Mouse (Mus musculus) erythroblast, embryonic 14.5 days (primary cell): Measurements from ENCODE around the gene Plekha1. TPM values are rescaled to one million over a fixed set of nuclear protein-coding genes. Genes with fewer than 3 reads are reported as not detected.

ENCODE experiments used
- H3K27me3 ChIP-seq: 2 replicates; pipeline ENCODE4 v1.6.1; 2012; ENCODE audit warnings: inconsistent platforms; ENCODE audit not compliant: control insufficient read depth
- H3K36me3 ChIP-seq: 2 replicates; pipeline ENCODE4 v1.6.1; 2012; ENCODE audit warnings: mild to moderate bottlenecking, inconsistent platforms; ENCODE audit not compliant: control insufficient read depth
- H3K4me1 ChIP-seq: 2 replicates; pipeline ENCODE4 v1.6.1; 2012; ENCODE audit warnings: inconsistent platforms; ENCODE audit not compliant: control insufficient read depth
- H3K4me3 ChIP-seq: replicated peaks from 2 replicates; pipeline ENCODE3; 2012; ENCODE audit warnings: moderate library complexity, mild to moderate bottlenecking, inconsistent platforms
- H3K9me3 ChIP-seq: 2 replicates; pipeline ENCODE4 v1.6.1; 2012; ENCODE audit warnings: low read length, inconsistent platforms, mixed read lengths; ENCODE audit not compliant: control insufficient read depth
- GATA1 ChIP-seq: IDR thresholded peaks from 2 replicates; pipeline ENCODE4 v1.6.1; 2012; ENCODE audit warnings: low read length, inconsistent platforms, mixed read lengths
- TAL1 ChIP-seq: IDR thresholded peaks from 3 replicates; pipeline ENCODE4 v1.6.1; 2012; ENCODE audit warnings: low read length, inconsistent platforms, mixed read lengths
- polyA plus RNA-seq: library from polyadenylated mRNA; stranded (reverse); fragments of >175 nt; gene quantifications from 2 replicates; pipeline ENCODE4 v1.2.3, GENCODE M21; 2012

Gene Plekha1
- polyA plus RNA-seq, 1 experiment: not detected

DNA sequence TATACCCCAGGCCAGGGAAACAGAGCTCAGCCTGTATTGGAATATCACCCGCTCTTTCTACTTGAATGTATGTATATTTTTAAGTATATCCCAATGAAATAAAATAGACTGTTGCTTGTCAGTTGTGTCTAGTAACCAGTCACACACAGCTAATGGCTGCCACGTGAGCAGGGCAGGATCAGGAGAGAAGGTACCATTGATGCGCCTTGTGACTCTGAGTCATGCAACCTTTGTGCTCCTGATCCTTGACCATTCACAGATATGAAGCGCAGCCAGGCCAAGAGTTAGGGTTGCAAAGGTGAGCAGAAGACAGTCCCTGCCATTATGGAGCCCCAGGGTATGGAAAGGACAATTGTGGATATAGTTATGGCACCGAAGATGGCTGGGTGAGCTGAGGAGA, 34.0 kb upstream of the Plekha1 start:
- Histone ChIP-seq H3K4me3 (no peak overlapping the region), H3K27me3 (no peaks in the 10 kb centered on the region), H3K4me1 (no peaks in the 10 kb centered on the region), H3K9me3 (no peaks in the 10 kb centered on the region), H3K36me3 (no peaks in the 10 kb centered on the region)
- TF ChIP-seq TAL1 (no peak), GATA1 (no peak)

DNA sequence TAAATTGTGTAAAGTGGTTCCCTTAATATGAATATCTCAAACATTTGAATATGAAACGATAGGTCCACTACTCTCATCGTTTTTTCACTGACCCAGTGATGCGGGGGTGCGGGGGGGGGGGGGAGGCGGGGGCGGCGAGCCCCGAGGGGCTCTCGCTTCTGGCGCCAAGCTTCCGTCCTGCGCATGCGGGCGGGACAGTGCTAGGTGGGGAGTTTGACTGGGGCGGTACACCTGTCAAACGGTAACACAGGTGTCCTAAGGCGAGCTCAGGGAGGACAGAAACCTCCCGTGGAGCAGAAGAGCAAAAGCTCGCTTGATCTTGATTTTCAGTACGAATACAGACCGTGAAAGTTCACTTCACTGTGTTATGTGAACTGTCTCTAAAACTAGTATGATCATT, 31.3 kb upstream of the Plekha1 start:
- Histone ChIP-seq H3K9me3 (no peaks in the 10 kb centered on the region), H3K4me1 (no peaks in the 10 kb centered on the region), H3K36me3 (no peaks in the 10 kb centered on the region), H3K27me3 (no peaks in the 10 kb centered on the region), H3K4me3 (no peak overlapping the region)
- TF ChIP-seq GATA1 (no peak), TAL1 (no peak)

DNA sequence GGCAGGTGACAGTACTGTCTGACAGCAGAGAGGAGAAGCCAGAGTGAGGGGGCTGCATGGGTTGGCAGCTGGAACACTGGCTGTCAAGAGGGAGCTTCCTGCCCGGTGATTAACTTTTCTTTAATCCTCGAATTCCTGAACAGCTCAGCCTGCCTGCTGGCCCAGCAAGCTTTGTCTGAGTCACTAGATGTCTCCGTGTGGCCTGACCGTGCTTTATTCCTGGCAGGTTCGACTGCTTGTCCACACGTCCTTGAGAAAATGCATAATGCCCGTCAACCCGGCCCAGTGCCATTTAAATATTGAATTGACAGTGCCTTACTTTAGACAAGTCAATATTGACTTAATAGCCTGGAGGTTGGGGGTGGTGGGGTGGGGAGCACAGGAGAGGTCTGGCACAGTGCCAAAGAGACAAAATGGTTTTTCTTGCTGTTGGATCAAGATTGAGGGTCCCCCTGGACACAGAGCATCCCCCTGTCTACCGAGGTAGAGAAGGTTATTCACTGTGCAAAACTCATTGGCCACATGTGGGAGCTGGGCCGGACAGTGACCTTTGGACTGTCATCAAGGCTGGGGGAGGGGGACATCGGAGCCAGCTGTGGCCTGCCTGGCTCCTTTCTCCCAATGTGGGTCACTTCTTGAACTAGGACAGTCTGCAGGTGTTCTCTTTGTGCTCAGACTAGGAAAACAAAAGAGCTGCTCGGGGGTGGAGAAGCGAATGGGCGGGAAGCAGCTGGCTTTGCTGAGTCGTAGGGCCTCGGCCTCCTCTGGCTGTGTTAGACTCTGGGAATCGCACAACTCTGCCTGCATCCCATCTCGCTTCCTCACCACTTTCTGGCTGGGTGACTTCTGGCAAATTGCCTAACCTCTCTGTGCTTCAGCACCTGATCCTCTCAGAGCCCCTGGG, 30.3 kb upstream of the Plekha1 start:
- no peaks in the 10 kb centered on the region for H3K27me3 ChIP-seq
- no peaks in the 10 kb centered on the region for H3K9me3 ChIP-seq
- no peak overlapping the region for H3K4me3 ChIP-seq
- H3K4me1 ChIP-seq: no peaks in the 10 kb centered on the region
- TF ChIP-seq TAL1 (no peak), GATA1 (no peak)
- no peaks in the 10 kb centered on the region for H3K36me3 ChIP-seq

DNA sequence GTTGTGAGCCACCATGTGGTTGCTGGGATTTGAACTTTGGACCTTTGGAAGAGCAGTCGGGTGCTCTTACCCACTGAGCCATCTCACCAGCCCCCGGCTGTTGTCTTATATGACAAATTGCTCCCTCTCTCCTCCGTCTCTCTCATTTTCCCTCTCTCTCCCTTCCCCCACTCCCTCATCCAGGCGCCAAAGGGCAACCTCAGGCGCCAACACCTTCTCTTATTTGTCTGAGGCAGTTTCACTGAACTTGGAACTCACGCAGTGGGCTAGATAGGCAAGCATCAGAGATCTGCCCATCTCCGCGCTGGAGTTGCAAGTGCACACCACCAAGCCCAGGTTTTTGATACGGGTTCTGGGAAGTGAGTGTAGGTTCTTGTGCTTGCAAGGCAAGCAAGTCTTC, 29.5 kb upstream of the Plekha1 start:
- Histone ChIP-seq H3K9me3 (no peaks in the 10 kb centered on the region), H3K4me1 (no peaks in the 10 kb centered on the region), H3K36me3 (no peaks in the 10 kb centered on the region), H3K4me3 (no peak overlapping the region), H3K27me3 (no peaks in the 10 kb centered on the region)
- no peak for TF ChIP-seq TAL1

DNA sequence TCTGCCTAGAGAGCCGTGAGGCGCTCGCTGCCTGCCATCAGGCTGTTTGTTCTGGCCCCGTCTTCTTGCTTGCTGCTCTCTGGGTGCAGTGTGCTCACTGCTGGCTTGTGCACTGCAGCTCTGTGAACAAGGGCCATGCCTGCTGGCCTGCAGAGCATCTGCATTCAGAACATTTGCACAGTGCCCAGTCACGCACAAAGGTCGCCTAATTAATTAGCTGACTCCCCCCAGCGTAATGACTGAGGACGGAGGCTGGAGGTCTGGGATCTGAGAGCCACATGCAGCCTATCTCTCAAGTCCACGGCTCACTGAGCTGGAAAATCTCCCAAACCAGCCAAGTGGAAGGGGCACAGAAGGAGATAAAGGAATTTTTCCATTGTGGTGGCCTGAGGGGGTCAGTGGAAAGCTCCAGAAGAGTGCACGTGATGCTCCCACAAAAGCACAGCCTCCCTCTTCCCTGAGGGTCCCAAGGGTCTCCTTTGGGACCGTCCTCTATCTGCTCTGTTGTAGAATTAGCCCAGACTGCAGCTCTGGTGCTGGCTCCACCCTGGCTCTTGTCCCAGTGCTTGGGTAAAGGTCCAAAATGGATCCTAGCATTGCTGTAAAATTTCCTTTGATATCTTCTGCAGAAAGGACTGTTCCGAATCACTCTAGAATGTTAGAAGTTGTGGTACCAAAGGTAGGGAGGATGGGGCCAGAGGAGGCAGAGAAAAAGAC, 27.5 kb upstream of the Plekha1 start:
- Histone ChIP-seq H3K36me3 (no peaks in the 10 kb centered on the region), H3K4me1 (no peaks in the 10 kb centered on the region), H3K9me3 (no peaks in the 10 kb centered on the region), H3K4me3 (no peak overlapping the region), H3K27me3 (no peaks in the 10 kb centered on the region)
- TF ChIP-seq GATA1 (no peak), TAL1 (no peak)

DNA sequence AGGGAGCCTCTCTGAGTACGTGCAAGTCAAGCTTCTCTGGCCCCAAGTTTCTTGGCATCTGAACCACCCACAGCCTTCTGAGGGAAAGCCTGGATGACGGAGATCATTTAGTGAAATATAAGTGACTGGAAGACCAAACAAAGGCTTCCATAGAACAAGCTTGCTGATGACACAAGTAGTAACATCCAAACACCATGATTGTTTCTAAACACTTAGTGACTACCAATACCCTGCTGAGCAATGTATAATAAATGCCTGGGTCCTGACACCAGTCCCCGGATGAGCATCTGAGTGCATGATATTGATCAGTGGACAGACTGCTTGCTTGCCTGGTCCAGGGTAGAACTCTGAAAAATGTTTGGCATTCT, 26.9 kb upstream of the Plekha1 start:
- no peak for TF ChIP-seq GATA1
- TF ChIP-seq TAL1: no peak
- Histone ChIP-seq H3K27me3 (no peaks in the 10 kb centered on the region), H3K4me3 (no peak overlapping the region), H3K4me1 (no peaks in the 10 kb centered on the region), H3K36me3 (no peaks in the 10 kb centered on the region), H3K9me3 (no peaks in the 10 kb centered on the region)

DNA sequence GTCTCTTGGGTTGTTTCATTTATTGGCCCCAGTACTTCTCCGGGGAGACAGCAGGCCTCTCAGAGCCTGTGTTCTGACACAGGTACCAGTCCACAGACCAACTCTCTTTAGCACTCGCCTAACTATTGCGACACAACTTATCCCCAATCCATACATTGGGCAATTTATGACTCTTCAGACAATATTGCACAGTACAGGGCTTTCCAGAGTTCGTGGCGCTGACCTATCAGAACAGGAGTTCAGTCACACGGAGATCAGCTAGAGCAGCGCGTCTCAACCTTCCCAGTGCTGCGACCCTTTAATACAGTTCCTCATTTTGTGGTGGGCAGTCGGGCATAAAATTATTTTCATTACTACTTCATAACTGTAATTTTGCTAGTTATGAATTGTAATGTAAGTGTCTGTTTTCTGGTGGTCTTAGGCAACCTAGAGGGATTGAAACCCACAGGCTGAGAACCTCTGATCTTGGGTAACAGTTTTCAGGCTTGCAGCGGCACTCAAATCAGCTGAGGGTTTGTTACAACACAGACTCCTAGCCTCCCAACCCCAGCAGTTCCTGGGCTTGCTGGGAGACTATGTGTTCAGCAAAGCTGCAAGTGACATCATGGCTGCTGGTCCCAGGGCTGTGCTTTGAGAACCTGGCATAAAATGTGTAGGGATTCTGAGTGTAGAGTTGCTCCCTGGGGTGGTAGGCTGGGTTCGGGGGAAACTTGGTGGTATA, 26.0 kb upstream of the Plekha1 start:
- H3K9me3 ChIP-seq: no peaks in the 10 kb centered on the region
- no peak overlapping the region for H3K4me3 ChIP-seq
- no peaks in the 10 kb centered on the region for H3K36me3 ChIP-seq
- H3K27me3 ChIP-seq: no peaks in the 10 kb centered on the region
- no peaks in the 10 kb centered on the region for H3K4me1 ChIP-seq
- TF ChIP-seq TAL1: no peak
- TF ChIP-seq GATA1: no peak

DNA sequence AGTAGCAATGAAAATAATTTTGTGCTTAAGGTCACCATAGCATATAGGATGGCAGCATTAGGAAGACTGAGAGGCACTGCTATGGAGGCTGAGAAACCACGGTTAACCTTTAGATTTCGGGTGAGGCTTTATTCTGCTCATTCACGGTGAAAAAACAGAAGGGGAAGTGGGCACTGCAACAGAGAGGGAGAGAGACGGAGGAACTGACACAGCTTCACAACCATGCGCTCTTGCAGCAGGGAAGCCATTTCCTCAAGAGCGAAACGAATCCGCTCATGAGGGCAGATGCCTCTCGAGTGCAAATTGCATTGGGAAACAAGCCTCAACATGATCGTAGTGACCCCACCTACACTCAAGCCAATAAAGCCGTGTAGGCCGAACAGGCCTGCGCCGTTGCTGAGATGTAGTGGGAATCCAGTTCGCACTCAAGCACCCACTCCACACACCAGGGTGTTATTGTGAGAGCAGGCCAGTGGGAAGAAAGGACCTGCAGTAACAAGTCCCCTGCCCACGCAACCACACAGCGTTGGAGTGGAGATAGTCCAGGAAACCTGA, 18.3 kb upstream of the Plekha1 start:
- TF ChIP-seq TAL1: no peak
- no peaks in the 10 kb centered on the region for H3K36me3 ChIP-seq

More for the DNA sequence above, 18.3 kb upstream of the Plekha1 start:
- no peaks in the 10 kb centered on the region for H3K27me3 ChIP-seq
- no peaks in the 10 kb centered on the region for H3K4me1 ChIP-seq
- no peak overlapping the region for H3K4me3 ChIP-seq
- H3K9me3 ChIP-seq: no peaks in the 10 kb centered on the region
